Mouse (Mus musculus) T-helper 1 cell (primary cell): Measurements from ENCODE around the gene Xrcc5.

ENCODE experiments used
- in situ Hi-C: fragments of 300-600 bp; cut with MboI, MseI; formaldehyde crosslinking; loops from one replicate; pipeline ENCODE4 v1.15.1; 2025; ENCODE audit warnings: high pct_unique_total_duplicates

Xrcc5 gene

DNA sequence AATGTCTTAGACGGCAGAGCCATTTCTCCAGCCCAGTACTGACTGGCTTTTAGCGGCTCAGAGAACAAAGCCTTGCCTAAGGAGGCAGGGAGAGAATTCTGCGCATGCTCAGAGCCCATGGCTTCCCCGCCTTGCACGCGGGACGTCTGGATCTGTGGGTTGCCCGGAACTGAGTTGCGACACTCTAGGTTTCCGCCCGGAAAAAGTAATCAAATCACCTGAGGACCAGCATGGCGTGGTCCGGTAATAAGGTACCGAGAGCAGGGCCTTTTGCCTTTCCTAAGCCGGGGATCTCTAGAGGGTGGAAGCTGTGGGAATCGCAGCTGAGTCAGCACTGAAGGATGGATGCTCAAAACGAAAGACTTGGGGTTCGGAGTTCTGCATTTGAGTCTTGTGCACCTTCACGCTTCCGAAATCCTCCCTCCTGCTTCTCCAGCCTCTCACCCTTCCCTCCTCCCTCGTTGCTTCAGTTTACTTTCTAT, at the start of gene Xrcc5:
TSS of gene Xrcc5 (plus strand) at position 105 of the 482 bp plus-strand sequence.
- in situ Hi-C loops, result loop anchor here (10.0 to 25.0 kb wide), 3 partner anchors 280 to 555 kb away; partner anchors contain the start of genes Igfbp5, Rpl37a and Smarcal1

DNA sequence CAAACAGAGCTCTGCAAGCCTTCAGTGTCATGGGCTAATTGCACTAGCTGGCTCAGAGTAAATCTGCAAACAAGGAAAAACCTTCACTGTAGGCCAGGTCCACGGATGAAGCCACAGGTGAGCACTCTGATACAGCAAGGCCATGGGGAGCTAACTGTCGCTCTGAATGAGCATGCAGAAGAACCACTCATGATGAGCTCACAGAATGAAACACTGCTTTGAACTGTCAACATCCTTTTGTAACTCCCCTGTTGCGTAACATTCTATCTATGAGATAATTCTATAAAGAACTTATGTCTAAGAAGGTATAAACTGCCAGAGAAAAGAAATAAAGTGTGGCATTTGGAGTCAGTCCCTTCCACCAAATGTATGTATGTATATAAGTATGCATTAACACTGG, 44.1 kb upstream of the Xrcc5 start:
- in situ Hi-C loops, result no loop called here

DNA sequence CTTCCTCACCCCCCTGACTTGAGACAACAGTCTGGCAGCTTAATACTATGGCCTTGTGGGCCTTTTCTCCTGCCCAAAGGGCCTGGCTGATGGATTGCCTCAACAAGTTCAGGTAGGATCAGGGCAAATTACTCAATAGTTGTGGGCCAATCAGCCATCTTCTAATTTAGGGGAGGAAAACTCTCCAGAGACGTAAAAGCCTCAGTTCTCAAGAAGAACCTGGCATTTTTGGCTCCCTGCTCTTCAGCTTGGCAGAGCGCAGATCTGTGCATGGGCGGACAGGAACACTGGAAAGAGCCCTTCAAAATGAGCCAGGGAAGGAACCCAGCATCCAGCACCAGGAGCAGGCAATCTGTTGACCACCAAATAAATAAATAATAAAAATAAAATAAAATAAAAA, 29.1 kb upstream of the Xrcc5 start:
- in situ Hi-C loops, result no loop called here

DNA sequence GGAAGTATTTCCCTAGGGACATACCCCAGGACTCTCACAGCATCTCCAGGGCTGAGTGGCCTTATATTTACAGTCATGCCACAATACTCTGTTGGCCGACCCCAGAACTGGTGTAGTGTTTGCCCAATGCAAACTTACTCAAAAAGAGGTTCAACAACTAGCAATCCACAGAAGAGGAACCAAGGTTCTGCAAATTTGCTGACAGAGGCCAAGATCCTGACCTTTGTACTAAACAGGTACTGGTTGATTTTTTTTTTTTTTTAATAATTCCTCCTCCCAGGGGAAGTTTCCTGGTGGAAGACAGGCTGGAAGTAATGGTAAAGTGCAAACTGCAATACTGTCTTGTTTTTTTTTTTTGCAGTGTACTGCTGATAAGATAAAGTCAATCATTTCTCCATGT, 24.6 kb upstream of the Xrcc5 start:
- in situ Hi-C loops, result no loop called here

DNA sequence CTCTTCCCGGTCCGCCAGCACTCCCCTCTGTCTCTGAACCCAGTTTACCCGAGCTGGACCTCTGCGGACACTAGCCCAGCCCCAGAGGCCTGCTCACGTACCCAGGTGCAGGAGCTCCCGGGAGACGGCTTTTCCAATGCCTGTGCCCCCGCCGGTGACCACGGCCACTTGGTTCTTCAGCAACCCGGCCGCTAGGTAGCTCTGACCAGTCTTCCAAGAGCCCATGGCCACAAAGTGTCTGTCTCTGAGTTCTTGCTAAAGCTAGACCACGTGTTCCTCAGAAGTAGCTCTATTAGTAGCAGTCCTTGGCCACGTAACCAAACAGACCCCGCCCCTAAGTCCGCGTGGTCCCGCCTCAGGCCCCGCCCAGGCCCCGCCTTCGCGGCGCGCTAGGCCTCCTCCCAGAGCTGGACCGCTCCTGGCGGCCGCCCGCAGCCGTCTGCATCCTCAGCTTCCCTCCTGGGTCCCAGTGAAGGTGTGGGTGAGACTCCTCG, 23.2 kb upstream of the Xrcc5 start, which contains the start of the genes Pecr and Tmem169:
TSS of gene Pecr (minus strand) at position 323 of the 494 bp plus-strand sequence.
TSS of gene Tmem169 (plus strand) at position 378 of the 494 bp plus-strand sequence.
- in situ Hi-C loops, result no loop called here

DNA sequence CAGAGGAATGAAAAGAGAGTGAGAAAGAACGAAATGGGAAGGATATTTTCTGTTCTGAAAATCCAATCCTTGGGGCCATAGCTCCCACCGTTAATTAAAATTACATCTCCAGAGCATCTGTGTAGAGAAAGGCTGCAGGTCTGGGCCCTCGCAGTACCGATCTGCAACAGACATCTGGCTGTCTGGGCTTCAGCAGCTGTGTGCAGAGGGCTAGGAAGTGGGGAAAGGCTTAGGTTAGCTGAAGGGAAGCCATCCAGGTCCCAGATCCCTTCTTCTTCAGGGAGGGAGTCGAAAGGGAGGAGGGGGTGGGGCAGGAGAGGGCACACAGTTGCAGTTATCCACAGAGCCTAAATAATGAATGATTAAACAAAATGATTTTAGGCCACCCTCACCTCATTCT, 22.7 kb upstream of the Xrcc5 start:
- in situ Hi-C loops, result no loop called here

DNA sequence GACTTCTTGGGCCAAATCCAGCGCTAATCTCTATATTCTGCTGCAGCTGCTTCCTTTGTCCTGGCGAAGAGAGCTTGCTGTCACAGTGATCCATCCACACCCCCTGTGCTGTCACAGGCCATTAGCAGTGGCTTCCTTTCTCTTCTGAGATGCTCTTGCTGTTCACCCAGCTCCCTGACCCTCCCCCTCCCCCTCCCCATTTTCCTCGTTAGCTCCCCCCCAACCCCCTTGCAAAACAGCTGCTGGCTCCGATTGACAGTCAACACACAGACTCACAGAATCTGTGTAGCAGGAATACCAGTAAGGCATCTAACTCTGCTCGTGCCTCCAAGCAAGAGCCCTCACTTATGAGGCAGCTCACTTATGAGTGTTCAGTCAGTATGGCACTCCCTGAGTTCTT, 20.3 kb upstream of the Xrcc5 start:
- in situ Hi-C loops, result no loop called here

DNA sequence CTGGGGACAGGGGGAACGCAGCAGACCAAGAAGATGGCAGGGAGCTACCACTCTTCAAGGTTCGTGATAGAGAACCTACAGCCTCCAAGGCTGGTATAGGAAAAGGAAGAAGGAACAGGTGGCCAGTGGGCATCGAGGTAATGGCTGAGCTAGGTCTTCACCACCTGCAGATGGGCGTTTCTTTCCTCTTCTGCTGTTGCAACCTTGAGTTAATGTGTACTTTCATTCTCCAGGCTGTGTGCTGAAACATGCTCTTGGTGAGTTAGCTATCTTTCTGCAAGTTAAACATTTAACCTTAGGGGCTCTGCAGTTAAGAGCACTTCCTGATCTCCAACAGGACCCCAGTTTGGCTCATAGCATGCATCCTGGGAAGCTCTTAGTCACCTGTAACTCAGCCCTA, 19.3 kb upstream of the Xrcc5 start:
- in situ Hi-C loops, result no loop called here

DNA sequence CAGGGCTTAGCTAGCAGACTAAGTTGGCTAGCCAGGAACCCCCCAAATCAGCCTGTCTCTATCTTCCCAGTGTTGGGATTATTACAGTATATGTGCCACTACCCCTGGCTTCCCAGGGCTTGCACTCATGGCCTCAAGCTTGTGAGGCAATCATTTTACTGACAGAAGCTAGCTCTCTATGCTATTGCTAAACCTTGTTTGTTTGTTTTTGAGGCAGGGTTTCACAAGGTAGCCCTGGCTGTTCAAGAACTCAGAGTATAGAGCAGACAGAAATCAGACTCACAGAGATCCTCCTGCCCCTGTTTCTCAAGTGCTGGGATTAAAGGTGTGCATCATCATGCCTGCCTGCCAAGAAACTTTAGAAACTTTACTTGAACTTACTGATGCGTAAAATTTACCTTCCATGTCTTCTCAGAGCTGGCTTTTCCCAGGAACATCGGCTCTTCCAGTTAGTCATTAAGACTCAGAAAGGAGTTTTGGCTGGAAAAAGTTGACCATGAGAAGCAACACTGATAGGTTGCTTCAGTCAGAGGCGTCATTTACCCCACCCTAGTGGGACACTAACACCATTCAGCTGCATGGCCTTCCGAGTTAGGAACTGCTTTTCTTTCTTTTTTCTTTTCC, 18.6 kb upstream of the Xrcc5 start:
- in situ Hi-C loops, result no loop called here

DNA sequence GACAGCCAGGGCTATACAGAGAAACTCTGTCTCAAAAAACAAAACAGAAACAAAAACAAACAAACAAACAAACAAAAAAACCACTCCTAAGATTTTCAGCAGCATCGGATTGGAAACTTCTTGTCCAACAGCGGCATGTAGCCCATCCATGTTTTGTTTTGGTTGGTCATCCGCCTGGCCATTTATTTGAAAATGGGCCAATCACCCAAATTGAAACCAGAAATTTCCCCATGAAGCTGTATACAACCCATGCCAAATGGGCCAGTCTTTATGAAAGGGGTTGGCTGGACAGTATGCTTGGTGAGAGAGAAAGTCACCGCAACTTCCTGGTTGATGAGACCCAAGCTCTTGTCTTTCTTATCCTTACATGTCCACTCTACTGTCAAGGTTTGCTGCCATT, 16.3 kb upstream of the Xrcc5 start:
- in situ Hi-C loops, result no loop called here

DNA sequence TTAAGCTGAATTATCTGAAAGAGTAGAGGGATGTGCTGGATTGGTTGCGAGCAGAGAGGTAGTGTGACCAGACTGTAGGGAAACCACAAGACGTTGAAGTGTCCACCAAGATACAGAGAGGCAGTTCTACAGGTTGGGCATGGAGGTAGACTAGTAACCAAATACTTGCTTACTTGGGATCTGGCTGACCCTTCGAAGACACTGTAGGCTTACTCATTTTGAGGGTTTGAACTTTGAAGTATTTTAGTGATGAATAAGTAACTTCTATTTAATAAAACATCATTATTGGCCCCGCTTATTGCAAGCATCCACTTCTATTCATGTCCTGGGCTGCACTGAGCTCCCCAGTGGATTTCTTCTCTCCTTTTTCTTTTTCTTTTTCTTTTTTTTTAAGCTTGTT, 15.8 kb upstream of the Xrcc5 start:
- in situ Hi-C loops, result no loop called here

DNA sequence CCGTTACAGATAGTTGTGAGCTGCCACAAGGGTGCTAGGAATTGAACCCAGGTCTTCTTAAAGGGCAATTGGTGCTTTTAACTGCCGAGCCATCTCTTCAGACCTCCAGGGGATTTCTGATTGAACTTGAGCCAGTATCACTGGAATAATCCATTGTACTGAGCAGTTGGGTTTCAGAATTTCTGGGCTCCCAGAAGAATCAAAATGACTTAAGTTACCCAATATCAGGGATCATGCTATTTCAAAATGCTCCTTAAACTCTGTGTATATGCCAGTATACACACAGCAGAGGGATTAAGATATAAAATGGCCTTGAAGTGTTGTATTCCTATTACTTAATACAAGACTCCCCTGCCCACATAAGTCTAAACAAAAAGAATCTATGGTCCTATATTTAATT, 15.3 kb upstream of the Xrcc5 start:
- in situ Hi-C loops, result no loop called here

DNA sequence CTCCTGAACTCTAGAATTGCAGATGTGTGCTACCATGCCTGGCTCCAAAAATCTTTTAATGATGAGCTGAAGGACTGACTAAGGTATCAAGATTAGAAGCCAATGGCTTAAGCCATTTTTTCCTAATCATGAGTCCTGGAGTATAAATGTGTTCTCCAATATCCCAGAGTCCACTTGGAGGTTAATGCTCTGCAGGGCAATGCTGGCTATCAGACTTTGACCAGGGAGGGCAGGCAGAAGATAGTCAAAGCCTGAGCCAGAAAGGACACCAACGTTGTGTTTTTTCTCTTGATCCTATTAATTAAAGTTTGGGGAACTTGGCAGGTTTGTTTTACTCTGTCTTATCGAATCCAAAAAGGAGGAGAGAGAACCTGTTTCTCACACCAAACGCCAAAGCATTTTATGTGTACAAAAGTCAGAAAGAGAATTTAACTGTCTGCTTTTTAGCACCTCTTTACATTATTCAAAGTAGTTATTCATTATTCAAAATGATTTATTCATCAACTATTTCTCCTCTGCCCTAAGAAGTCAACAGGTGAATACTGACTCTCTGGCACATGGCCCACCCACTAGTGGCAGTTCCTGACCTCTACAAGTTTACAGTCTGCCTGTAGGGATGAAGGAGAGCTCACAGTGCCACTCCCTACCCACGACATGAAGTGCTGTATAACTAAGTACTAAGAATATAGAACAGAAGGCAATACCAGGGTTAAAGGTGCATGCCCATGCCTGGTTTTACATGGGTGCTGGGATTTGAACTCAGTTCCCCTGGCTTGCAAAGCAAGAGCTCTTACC, 13.2 kb upstream of the Xrcc5 start:
- in situ Hi-C loops, result no loop called here

DNA sequence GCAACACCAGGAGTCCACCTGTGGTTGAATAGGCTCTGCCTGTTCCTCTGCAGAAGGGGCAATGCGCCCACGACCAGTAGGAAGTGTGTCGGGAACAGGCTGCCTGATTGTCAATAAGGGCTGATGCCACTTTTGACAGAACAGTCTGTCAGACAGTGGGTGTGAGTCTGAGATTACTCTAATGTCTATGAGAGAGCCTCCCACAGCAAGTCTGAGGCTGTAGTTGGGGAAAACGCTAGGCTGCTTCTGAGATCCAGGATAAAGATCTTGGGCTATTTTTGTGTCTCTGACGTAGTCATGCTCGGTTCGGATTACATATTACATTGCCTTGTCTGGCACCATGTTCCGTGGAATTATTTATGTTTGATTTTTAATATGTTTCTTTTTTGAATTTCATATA, 11.5 kb upstream of the Xrcc5 start:
- in situ Hi-C loops, result no loop called here

DNA sequence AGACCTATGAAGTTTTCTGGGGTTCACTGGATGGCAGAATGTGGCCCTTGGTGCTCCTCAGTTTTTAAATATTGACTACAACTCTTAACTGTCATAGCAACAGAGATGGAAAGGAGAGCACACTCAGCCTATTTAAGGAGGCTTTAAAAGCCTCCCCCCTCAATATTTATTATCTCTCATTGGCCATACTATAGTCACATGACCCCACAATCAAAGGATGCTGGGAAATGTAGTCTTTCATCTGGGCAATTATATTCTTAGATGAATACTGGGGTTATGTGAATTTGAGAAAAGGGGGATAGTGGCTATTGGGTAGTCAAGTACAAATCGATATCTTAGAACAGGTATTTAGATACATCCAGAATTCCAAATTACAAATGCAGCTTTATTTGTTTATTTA, 5.4 kb upstream of the Xrcc5 start:
- in situ Hi-C loops, result loop anchor here (10.0 to 25.0 kb wide), 3 partner anchors 285 to 560 kb away; partner anchors contain the start of genes Igfbp5, Rpl37a and Smarcal1

DNA sequence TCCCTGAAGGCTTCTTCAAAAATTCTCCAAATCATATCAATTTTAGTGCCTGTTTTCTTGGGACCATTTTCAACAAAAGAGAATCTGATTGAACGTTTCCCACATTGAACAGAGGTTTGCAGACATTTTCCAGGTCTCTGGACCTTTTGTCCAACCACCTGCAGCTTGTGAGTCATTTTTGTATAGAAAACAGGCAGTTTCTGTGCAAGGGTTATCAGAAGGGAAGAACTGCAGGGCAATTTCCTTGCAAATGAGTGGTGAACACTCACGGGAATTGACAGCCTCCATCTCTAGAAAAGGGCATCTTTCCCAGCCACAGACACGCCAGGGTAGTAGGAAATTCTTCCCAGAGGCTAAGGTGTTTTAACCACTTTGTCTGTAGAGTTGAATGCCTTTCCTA, 980 bp upstream of the Xrcc5 start:
- in situ Hi-C loops, result loop anchor here (10.0 to 25.0 kb wide), 3 partner anchors 281 to 556 kb away; partner anchors contain the start of genes Igfbp5, Rpl37a and Smarcal1

DNA sequence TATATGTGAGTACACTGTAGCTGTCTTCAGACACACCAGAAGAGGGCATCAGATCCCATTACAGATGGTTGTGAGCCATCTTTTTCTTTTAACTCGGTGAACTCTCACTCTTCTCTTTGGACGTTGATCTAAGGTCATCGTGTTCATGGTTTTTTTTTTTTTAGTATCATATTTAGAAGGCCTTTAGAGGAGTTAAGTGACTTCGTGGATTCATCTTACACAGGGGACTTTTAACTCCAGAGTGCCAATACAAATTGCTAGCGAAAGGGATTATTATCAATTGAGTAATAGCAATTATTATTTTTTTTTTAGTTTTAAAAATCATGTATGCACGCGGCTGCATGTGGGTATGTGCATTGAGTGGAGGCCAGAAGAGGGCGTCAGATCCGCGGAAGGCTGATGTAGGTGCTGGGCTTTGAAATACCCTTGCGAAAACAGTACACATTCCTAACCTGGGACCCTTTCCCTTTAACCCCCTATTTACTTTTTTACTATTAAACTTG, 491 bp upstream of the Xrcc5 start:
- in situ Hi-C loops, result loop anchor here (10.0 to 25.0 kb wide), 3 partner anchors 281 to 556 kb away; partner anchors contain the start of genes Igfbp5, Rpl37a and Smarcal1

DNA sequence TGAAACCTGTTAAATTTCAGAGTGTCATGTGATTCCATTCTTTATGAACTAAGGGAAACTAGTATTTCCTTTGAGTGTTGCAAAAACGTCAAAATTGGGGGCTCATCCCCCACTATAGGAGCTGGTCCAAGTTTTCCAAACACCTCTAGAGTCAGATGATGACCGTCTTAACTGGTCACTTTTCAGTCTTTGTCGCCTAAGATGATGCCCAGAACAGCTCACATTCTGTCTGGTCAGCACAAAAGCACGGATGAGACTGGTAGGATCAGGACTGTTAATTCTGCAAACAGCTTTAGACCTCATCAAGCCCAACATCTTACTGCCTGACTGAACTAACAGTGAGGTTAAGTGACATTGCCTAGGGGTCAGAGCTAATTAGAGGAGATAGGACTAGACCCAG, 1.7 kb downstream of the Xrcc5 start:
- in situ Hi-C loops, result loop anchor here (10.0 to 25.0 kb wide), 3 partner anchors 278 to 553 kb away; partner anchors contain the start of genes Igfbp5, Rpl37a and Smarcal1

DNA sequence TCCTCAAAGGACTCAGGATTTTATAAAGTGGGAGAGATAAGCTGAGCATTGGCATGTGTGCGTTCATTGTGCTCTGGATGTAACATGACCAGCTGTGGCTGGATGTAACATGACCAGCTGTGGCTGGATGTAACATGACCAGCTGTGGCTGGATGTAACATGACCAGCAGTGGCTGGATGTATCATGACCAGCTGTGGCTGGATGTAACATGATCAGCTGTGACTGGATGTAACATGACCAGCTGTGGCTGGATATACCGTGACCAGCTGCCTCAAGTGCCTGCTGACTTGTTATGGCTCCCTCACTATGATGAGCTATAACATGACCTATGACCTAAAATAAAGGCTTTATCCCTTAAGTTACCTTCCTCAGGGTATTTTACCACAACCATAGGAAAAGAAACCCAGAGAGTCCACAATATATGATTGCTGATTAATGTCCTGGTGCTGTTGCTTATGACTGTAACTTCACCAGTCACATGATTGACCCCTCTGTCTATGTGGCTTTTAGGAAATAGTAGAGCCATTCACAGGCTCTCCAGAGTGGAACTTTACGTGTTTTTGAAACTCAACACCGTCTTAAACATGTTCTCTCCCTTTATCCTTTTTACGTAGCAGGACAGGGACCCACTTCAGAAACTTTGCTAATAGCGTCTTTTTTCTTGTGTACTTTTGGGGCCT, 2.7 kb downstream of the Xrcc5 start:
- in situ Hi-C loops, result loop anchor here (10.0 to 25.0 kb wide), 3 partner anchors 277 to 552 kb away; partner anchors contain the start of genes Igfbp5, Rpl37a and Smarcal1

DNA sequence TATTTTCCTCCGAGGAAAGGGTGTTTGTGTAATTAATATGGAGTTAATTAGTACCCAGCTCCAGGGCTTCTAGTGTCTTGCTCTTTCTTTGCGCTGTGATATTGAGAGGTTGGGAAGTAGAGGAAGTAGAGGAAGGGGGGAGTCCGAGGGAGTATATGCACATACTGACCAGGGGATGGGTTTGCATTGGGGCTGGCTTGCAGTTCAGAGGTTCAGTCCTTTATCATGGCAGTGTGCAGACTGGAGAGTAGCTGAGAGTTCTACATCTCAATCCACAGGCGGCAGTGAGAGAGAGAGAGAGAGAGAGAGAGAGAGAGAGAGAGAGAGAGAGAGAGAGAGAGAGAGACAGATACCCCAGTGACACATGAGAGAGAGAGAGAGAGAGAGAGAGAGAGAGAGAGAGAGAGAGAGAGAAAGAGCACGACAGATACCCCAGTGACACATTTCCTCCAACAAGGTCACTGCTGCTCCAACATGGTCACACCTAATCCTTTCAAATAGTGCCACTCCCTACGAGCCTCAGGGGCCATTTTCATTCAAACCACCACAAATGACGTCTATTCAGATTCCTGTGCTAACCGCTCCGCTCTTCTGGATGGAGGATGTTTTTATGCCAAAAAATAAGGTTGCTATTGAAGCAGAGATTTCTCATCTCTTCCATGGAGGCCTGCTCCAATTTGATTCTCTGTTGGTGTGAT, 5.6 kb downstream of the Xrcc5 start:
- in situ Hi-C loops, result loop anchor here (25.0 kb wide), 2 partner anchors 274 to 549 kb away; partner anchors contain the start of genes Igfbp5 and Smarcal1
